Mouse (Mus musculus): ENCODE data around the gene Disp3. TPM values are rescaled to one million over a fixed set of nuclear protein-coding genes. Genes with fewer than 3 reads are reported as not detected.
A peak's percentile ranks its signal among the peaks of the same experiment; 100 is the strongest.

Disp3 gene
- polyA plus RNA-seq, 1 experiment from 2014 or later: 0.86 TPM

DNA sequence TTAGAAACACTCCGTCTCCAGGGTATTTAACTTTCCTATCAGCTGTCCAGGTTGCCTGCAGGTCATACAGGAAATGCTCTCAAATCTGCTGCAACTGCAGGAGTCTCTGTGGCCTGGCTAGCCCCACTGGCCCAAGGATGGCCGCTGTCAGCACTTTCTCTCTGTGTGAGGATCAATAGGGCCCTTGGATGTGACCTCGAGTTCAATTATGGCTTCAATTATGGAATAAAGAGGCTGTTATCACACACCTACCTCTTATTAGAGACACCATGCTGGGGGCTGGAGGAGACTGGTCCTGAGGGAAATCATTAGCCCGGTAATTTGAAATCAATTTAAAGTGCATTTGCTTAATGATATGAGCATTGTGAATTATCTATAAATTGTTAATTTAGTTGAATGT lies 55.6 kb downstream of the Disp3 start:
- no peak for ATAC-seq (replicated peaks; ENCODE audit: insufficient number of reproducible peaks, low FRiP score, low TSS enrichment, low read depth)
- H3K9me3 ChIP-seq (replicated peaks; ENCODE audit: control insufficient read depth, low read length): no peaks in the 10 kb centered on the region
- H3K36me3 ChIP-seq (replicated peaks; ENCODE audit: control insufficient read depth, insufficient read depth, low read depth, low read length): no peaks in the 10 kb centered on the region
- no peak overlapping the region for H3K4me2 ChIP-seq (ENCODE audit: low read depth, low read length)
- no peaks in the 10 kb centered on the region for H3K4me1 ChIP-seq (ENCODE audit: control insufficient read depth, insufficient read depth, low read length)
- 54% methylated on average over 4 of the region's 4 CpGs for WGBS
- H3K4me3 ChIP-seq (ENCODE audit: low read depth, low read length): no peak overlapping the region
- DNase-seq (ENCODE audit: low spot score): no peak
- H3K9ac ChIP-seq (replicated peaks; ENCODE audit: low read length): no peak overlapping the region
- H3K27me3 ChIP-seq (ENCODE audit: control insufficient read depth, insufficient read depth, low read length): no peaks in the 10 kb centered on the region
- H3K27ac ChIP-seq (replicated peaks; ENCODE audit: low read depth, low read length): no peak overlapping the region

DNA sequence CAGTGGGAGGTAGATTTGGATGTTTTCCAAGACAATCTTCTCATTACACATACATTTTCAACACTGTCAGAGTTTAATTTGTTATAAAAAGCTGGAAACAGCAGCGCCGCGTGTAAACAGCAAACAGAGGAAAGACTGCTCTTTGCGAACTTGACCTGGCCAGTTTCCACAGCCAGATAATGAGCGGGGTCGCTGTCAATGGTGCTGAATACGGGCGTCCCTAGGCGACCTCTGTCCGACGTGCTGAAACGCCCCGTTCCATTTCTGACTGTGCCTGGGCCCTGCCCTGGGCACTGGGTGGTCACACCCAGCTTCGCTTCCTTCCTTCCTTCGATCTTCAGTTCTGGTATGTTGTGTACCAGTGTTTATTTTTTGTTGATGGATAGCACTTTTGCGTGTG lies 58.1 kb downstream of the Disp3 start:
- no peak for ATAC-seq (replicated peaks; ENCODE audit: insufficient number of reproducible peaks, low FRiP score, low TSS enrichment, low read depth)
- 6% methylated on average over 16 of the region's 16 CpGs for WGBS
- H3K27ac ChIP-seq (replicated peaks; ENCODE audit: low read depth, low read length): no peak overlapping the region
- H3K4me3 ChIP-seq (ENCODE audit: low read depth, low read length): no peak overlapping the region
- no peaks in the 10 kb centered on the region for H3K4me1 ChIP-seq (ENCODE audit: control insufficient read depth, insufficient read depth, low read length)
- H3K4me2 ChIP-seq (ENCODE audit: low read depth, low read length): no peak overlapping the region
- DNase-seq (ENCODE audit: low spot score): peak; percentile 87
- no peaks in the 10 kb centered on the region for H3K36me3 ChIP-seq (replicated peaks; ENCODE audit: control insufficient read depth, insufficient read depth, low read depth, low read length)
- H3K9me3 ChIP-seq (replicated peaks; ENCODE audit: control insufficient read depth, low read length): no peaks in the 10 kb centered on the region
- no peaks in the 10 kb centered on the region for H3K27me3 ChIP-seq (ENCODE audit: control insufficient read depth, insufficient read depth, low read length)
- H3K9ac ChIP-seq (replicated peaks; ENCODE audit: low read length): no peak overlapping the region

DNA sequence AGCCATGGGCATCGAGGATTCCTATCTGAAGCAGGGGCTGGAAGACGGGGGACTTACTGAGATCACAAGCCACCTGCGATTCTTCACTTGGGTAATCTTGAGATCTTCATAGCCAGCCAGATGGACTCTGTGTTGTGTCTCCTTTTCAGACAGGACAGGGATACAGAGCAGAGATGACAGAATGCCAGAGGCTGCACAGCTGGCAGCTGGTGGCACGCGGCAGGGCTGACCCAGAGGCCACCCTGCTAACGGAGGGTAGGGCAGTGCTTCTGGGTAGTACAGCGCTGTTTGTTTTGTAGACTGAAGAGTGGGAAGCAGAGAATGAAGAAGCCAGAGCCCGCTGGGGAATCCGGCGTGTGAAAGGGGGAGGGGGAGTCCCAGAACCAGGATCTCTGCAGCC lies 64.8 kb downstream of the Disp3 start:
- no peaks in the 10 kb centered on the region; the same call in 1 of the 2 replicates for H3K4me1 ChIP-seq (ENCODE audit: control insufficient read depth, insufficient read depth, low read length)
- H3K4me2 ChIP-seq (ENCODE audit: low read depth, low read length): no peak overlapping the region
- WGBS: 48% methylated on average over 10 of the region's 10 CpGs
- no peaks in the 10 kb centered on the region for H3K36me3 ChIP-seq (replicated peaks; ENCODE audit: control insufficient read depth, insufficient read depth, low read depth, low read length)
- DNase-seq (ENCODE audit: low spot score): no peak
- no peaks in the 10 kb centered on the region for H3K9me3 ChIP-seq (replicated peaks; ENCODE audit: control insufficient read depth, low read length)
- H3K27ac ChIP-seq (replicated peaks; ENCODE audit: low read depth, low read length): no peak overlapping the region
- ATAC-seq (replicated peaks; ENCODE audit: insufficient number of reproducible peaks, low FRiP score, low TSS enrichment, low read depth): no peak
- no peaks in the 10 kb centered on the region for H3K27me3 ChIP-seq (ENCODE audit: control insufficient read depth, insufficient read depth, low read length)
- H3K9ac ChIP-seq (replicated peaks; ENCODE audit: low read length): no peak overlapping the region
- no peak overlapping the region for H3K4me3 ChIP-seq (ENCODE audit: low read depth, low read length)

DNA sequence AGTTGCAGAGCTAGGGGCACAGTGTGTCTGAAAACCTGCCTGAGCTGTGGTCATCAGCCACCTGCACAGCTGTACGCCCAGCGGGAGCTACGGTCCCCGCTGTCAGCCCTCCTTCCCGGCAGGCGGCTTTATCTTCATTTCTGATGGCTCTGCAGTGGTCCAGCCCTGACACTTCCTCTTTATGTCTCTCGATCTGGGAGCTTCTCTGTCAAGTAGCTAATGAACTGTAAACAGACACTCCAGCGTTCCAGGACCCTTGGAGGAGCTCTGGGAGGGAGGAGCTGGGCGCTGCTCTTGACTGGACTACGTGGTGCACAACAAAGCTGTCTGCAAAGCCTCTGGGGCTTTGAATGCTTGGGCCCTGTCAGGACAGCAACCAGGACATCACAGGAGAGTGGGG lies 67.1 kb downstream of the Disp3 start:
- H3K4me1 ChIP-seq (ENCODE audit: control insufficient read depth, insufficient read depth, low read length): no peaks in the 10 kb centered on the region; the same call in 1 of the 2 replicates
- H3K9me3 ChIP-seq (replicated peaks; ENCODE audit: control insufficient read depth, low read length): no peaks in the 10 kb centered on the region
- DNase-seq (ENCODE audit: low spot score): no peak
- 0 out of 2 replicates have a peak, but pooled peaks have one; percentile 42 for ATAC-seq (replicated peaks; ENCODE audit: insufficient number of reproducible peaks, low FRiP score, low TSS enrichment, low read depth)
- H3K4me2 ChIP-seq (ENCODE audit: low read depth, low read length): no peak overlapping the region
- H3K9ac ChIP-seq (replicated peaks; ENCODE audit: low read length): no peak overlapping the region
- H3K4me3 ChIP-seq (ENCODE audit: low read depth, low read length): no peak overlapping the region
- H3K36me3 ChIP-seq (replicated peaks; ENCODE audit: control insufficient read depth, insufficient read depth, low read depth, low read length): no peaks in the 10 kb centered on the region
- 12% methylated on average over 10 of the region's 10 CpGs for WGBS
- H3K27ac ChIP-seq (replicated peaks; ENCODE audit: low read depth, low read length): no peak overlapping the region
- no peaks in the 10 kb centered on the region for H3K27me3 ChIP-seq (ENCODE audit: control insufficient read depth, insufficient read depth, low read length)

DNA sequence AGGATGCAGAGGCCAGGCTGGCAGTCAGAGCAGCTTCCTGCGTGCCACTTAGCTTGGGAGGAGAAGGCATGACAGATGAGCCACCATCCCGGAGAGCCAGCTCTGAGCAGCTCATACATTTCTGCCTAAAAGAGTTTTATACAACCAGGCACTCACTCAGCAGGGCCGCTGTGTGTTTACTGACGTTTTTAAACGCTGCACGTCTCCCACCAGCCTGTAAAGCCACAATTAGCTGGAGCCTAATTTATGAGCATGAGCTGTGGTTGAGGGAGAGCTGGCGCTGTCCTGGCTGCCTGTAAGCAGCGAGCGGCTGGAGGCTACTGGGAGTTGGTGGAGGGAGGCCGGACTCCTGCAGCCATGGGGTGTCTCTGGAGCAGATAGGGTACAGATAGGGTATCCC lies 69.5 kb downstream of the Disp3 start:
- Histone ChIP-seq H3K9me3 (replicated peaks; ENCODE audit: control insufficient read depth, low read length) (no peaks in the 10 kb centered on the region), H3K36me3 (replicated peaks; ENCODE audit: control insufficient read depth, insufficient read depth, low read depth, low read length) (no peaks in the 10 kb centered on the region), H3K27me3 (ENCODE audit: control insufficient read depth, insufficient read depth, low read length) (no peaks in the 10 kb centered on the region), H3K27ac (replicated peaks; ENCODE audit: low read depth, low read length) (no peak overlapping the region), H3K9ac (replicated peaks; ENCODE audit: low read length) (no peak overlapping the region), H3K4me2 (ENCODE audit: low read depth, low read length) (no peak overlapping the region), H3K4me3 (ENCODE audit: low read depth, low read length) (no peak overlapping the region), H3K4me1 (ENCODE audit: control insufficient read depth, insufficient read depth, low read length) (no peaks in the 10 kb centered on the region; the same call in 1 of the 2 replicates)
- DNase-seq (ENCODE audit: low spot score) (no peak), ATAC-seq (replicated peaks; ENCODE audit: insufficient number of reproducible peaks, low FRiP score, low TSS enrichment, low read depth) (no peak)
- WGBS: 31% methylated on average over 10 of the region's 10 CpGs

DNA sequence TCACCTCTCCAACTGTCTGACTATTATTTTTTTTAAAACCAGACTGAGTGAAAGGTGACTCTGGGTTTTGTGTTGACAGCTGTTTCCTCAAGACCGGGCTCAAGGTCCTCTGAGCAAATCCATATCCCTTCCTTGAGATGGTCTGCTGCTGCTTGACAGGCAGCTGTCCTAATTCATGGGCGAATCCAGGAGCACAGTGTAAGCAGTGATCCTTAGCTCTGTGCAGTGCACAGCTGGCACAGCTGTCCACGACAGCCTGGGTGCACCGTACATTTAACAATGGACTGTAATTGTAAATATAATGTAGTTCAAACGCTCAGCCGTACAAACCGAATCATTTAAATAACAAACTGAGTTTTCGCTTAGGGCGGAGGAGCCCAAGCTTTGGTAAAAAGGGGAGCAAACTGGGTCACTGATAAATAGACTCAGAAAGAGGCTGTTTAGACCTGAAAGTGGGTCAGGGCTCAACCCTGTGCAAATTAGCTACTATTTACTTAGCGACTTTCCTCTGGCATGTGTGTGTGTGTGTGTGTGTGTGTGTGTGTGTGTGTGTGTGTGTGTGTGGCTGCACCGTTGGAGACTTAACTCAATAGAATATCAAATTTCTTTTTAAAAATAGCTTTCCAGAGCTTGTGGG lies 72.4 kb downstream of the Disp3 start:
- DNase-seq (ENCODE audit: low spot score): no peak
- H3K27me3 ChIP-seq (ENCODE audit: control insufficient read depth, insufficient read depth, low read length): no peaks in the 10 kb centered on the region; the same call in 1 of the 2 replicates
- H3K9me3 ChIP-seq (replicated peaks; ENCODE audit: control insufficient read depth, low read length): no peaks in the 10 kb centered on the region
- no peak overlapping the region for H3K27ac ChIP-seq (replicated peaks; ENCODE audit: low read depth, low read length)
- 36% methylated on average over 11 of the region's 11 CpGs for WGBS
- H3K4me2 ChIP-seq (ENCODE audit: low read depth, low read length): no peak overlapping the region
- no peak overlapping the region for H3K9ac ChIP-seq (replicated peaks; ENCODE audit: low read length)
- H3K36me3 ChIP-seq (replicated peaks; ENCODE audit: control insufficient read depth, insufficient read depth, low read depth, low read length): no peaks in the 10 kb centered on the region
- H3K4me3 ChIP-seq (ENCODE audit: low read depth, low read length): no peak overlapping the region
- no peaks in the 10 kb centered on the region for H3K4me1 ChIP-seq (ENCODE audit: control insufficient read depth, insufficient read depth, low read length)
- no peak for ATAC-seq (replicated peaks; ENCODE audit: insufficient number of reproducible peaks, low FRiP score, low TSS enrichment, low read depth)

DNA sequence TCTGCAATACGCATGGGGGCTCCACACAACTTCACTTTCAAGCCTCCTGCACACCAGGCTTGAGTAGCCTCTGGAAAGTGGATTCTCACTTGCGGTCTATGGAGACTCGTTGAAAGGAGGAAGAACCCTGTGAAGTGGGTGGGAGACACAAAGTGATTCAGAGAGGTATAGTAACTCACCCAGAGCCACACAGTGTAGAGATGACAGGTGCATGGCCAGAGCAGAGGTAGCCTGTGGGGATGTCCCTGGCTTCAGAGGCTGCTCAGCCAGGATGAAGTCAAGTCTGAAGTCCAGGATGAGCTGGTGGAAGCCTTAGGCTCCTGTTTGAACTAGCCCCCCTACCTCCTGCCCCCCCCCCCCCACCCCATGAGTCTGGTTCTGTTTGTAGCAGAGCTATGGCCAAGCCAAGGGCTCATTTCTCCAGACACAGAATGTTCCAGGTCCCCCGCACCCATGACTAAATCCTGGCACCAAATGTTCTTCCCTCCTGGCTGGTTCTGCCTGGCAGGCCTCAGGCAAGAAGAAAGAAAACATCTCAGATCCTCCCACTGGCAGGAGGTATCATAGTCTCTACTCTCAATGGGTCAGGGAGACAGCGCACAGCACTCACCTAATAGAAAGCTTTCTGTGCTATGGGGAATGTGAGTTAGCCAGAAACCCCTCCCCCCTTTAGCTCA lies 73.2 kb downstream of the Disp3 start:
- H3K4me3 ChIP-seq (ENCODE audit: low read depth, low read length): no peak overlapping the region
- ATAC-seq (replicated peaks; ENCODE audit: insufficient number of reproducible peaks, low FRiP score, low TSS enrichment, low read depth) (peak; percentile 49; the same call in 1 of the 2 replicates), DNase-seq (ENCODE audit: low spot score) (no peak)
- H3K4me1 ChIP-seq (ENCODE audit: control insufficient read depth, insufficient read depth, low read length): no peaks in the 10 kb centered on the region
- H3K27me3 ChIP-seq (ENCODE audit: control insufficient read depth, insufficient read depth, low read length): no peaks in the 10 kb centered on the region; the same call in 1 of the 2 replicates
- H3K36me3 ChIP-seq (replicated peaks; ENCODE audit: control insufficient read depth, insufficient read depth, low read depth, low read length): no peaks in the 10 kb centered on the region
- no peaks in the 10 kb centered on the region for H3K9me3 ChIP-seq (replicated peaks; ENCODE audit: control insufficient read depth, low read length)
- H3K27ac ChIP-seq (replicated peaks; ENCODE audit: low read depth, low read length): no peak overlapping the region
- WGBS: 47% methylated on average over 5 of the region's 5 CpGs
- no peak overlapping the region for H3K9ac ChIP-seq (replicated peaks; ENCODE audit: low read length)
- no peak overlapping the region for H3K4me2 ChIP-seq (ENCODE audit: low read depth, low read length)

DNA sequence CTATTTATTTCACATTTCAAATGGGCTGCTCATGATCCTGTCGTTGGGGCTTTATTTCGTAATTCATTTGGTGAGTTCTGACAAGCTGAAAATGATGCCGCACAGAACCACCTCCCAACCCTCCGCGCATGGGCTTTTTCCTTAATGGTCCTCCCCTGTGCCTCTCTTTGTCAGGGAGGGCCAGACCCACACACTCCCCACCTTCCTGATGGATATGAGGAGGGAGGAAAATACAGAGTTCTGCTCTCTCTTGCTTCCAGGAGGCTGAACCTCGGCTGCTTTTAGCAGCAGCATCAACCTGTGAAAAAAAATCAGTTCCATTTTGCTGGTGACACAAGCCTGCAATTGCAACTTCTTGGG lies 82.9 kb downstream of the Disp3 start:
- 67% methylated on average over 6 of the region's 6 CpGs for WGBS
- Histone ChIP-seq H3K4me2 (ENCODE audit: low read depth, low read length) (no peak overlapping the region), H3K36me3 (replicated peaks; ENCODE audit: control insufficient read depth, insufficient read depth, low read depth, low read length) (no peaks in the 10 kb centered on the region), H3K4me1 (ENCODE audit: control insufficient read depth, insufficient read depth, low read length) (no peaks in the 10 kb centered on the region), H3K9me3 (replicated peaks; ENCODE audit: control insufficient read depth, low read length) (no peaks in the 10 kb centered on the region), H3K27me3 (ENCODE audit: control insufficient read depth, insufficient read depth, low read length) (no peaks in the 10 kb centered on the region), H3K9ac (replicated peaks; ENCODE audit: low read length) (no peak overlapping the region), H3K4me3 (ENCODE audit: low read depth, low read length) (no peak overlapping the region), H3K27ac (replicated peaks; ENCODE audit: low read depth, low read length) (no peak overlapping the region)
- no peak for DNase-seq (ENCODE audit: low spot score)
- no peak for ATAC-seq (replicated peaks; ENCODE audit: insufficient number of reproducible peaks, low FRiP score, low TSS enrichment, low read depth)
